Mouse (Mus musculus): Measurements from ENCODE around the gene Corin. TPM values are rescaled to one million over a fixed set of nuclear protein-coding genes. Genes with fewer than 3 reads are reported as not detected.

The Corin gene
- polyA plus RNA-seq, 1 experiment from 2014 or later, result 1.1 TPM

Other genes with a start within 250 kb of the Corin start
- 18.1 and 18.5 TPM in 2 replicates for gene Nfxl1, start 55.2 kb upstream of the Corin start, polyA plus RNA-seq (2015; fragmentation: Nextera tagmentation; extraction: Ambion mirVana)
- 0.13 and 0.21 TPM in 2 replicates for gene Zar1, start 76.8 kb upstream of the Corin start, polyA plus RNA-seq (2015; fragmentation: Nextera tagmentation; extraction: Ambion mirVana)
- 0.41 and 0.67 TPM in 2 replicates for gene Gm5868, start 83.1 kb upstream of the Corin start, polyA plus RNA-seq (2015; fragmentation: Nextera tagmentation; extraction: Ambion mirVana)
- not detected in 2 replicates for gene Cnga1, start 139.8 kb upstream of the Corin start, polyA plus RNA-seq (2015; fragmentation: Nextera tagmentation; extraction: Ambion mirVana)
- 14.3 and 14.5 TPM in 2 replicates for gene Nipal1, start 143.3 kb upstream of the Corin start, polyA plus RNA-seq (2015; fragmentation: Nextera tagmentation; extraction: Ambion mirVana)
- gene Txk, start 248.3 kb upstream of the Corin start, polyA plus RNA-seq (2015; fragmentation: Nextera tagmentation; extraction: Ambion mirVana), result 0.36 and 0.37 TPM in 2 replicates